Mouse (Mus musculus): ENCODE measurements around the gene Csnk1g1. TPM values are rescaled to one million over a fixed set of nuclear protein-coding genes. Genes with fewer than 3 reads are reported as not detected.

Gene Csnk1g1
- polyA plus RNA-seq, 1 experiment: 12.4 TPM

- Histone ChIP-seq H3K36me3 (ENCODE audit: control insufficient read depth, insufficient read depth, low read length) (peaks cover 20% of the 10 kb centered on the region), H3K27me3 (ENCODE audit: control insufficient read depth, insufficient read depth, low read length) (no peaks in the 10 kb centered on the region), H3K4me3 (ENCODE audit: control insufficient read depth, insufficient read depth, low read length) (no peak overlapping the region), H3K27ac (ENCODE audit: control insufficient read depth, insufficient read depth, low read length) (no peak overlapping the region), H3K4me1 (replicated peaks; ENCODE audit: control insufficient read depth, insufficient read depth, low read length) (peaks cover 2% of the 10 kb centered on the region; the same call in 1 of the 2 replicates)
- TF ChIP-seq POLR2A (IDR thresholded peaks at IDR 0.05; ENCODE audit: control insufficient read depth, extremely low read depth, insufficient read depth, low read length, poor library complexity) (no peak), CTCF (IDR thresholded peaks at IDR 0.05; ENCODE audit: borderline replicate concordance, control insufficient read depth, extremely low read depth, insufficient read depth, low read length, poor library complexity) (no peak)
- DNase-seq: no peak
- 61% methylated on average over 4 of the region's 4 CpGs for WGBS
Observed at GRCm38 (mm10) chr9:66060986-66061385, 152.3 kb downstream of the Csnk1g1 start.

GRCm38 (mm10) chr9:66061656-66062055, 152.9 kb downstream of the Csnk1g1 start:
- TF ChIP-seq POLR2A (IDR thresholded peaks at IDR 0.05; ENCODE audit: control insufficient read depth, extremely low read depth, insufficient read depth, low read length, poor library complexity) (no peak), CTCF (IDR thresholded peaks at IDR 0.05; ENCODE audit: borderline replicate concordance, control insufficient read depth, extremely low read depth, insufficient read depth, low read length, poor library complexity) (no peak)
- no peak overlapping the region for H3K27ac ChIP-seq (ENCODE audit: control insufficient read depth, insufficient read depth, low read length)
- H3K4me3 ChIP-seq (ENCODE audit: control insufficient read depth, insufficient read depth, low read length): no peak overlapping the region
- no peaks in the 10 kb centered on the region for H3K27me3 ChIP-seq (ENCODE audit: control insufficient read depth, insufficient read depth, low read length)
- H3K36me3 ChIP-seq (ENCODE audit: control insufficient read depth, insufficient read depth, low read length): peaks cover 23% of the 10 kb centered on the region
- peaks cover 2% of the 10 kb centered on the region; the same call in 1 of the 2 replicates for H3K4me1 ChIP-seq (replicated peaks; ENCODE audit: control insufficient read depth, insufficient read depth, low read length)
- WGBS: 98% methylated on average over 3 of the region's 3 CpGs
- no peak for DNase-seq

- H3K27ac ChIP-seq (ENCODE audit: control insufficient read depth, insufficient read depth, low read length): no peak overlapping the region
- H3K4me3 ChIP-seq (ENCODE audit: control insufficient read depth, insufficient read depth, low read length): no peak overlapping the region
- 94% methylated on average over 3 of the region's 3 CpGs for WGBS
- no peaks in the 10 kb centered on the region; the same call in 1 of the 2 replicates for H3K27me3 ChIP-seq (ENCODE audit: control insufficient read depth, insufficient read depth, low read length)
- TF ChIP-seq POLR2A (IDR thresholded peaks at IDR 0.05; ENCODE audit: control insufficient read depth, extremely low read depth, insufficient read depth, low read length, poor library complexity) (no peak), CTCF (IDR thresholded peaks at IDR 0.05; ENCODE audit: borderline replicate concordance, control insufficient read depth, extremely low read depth, insufficient read depth, low read length, poor library complexity) (no peak)
- no peak for DNase-seq
- H3K4me1 ChIP-seq (replicated peaks; ENCODE audit: control insufficient read depth, insufficient read depth, low read length): peaks cover 2% of the 10 kb centered on the region; the same call in 1 of the 2 replicates
- peaks cover 23% of the 10 kb centered on the region for H3K36me3 ChIP-seq (ENCODE audit: control insufficient read depth, insufficient read depth, low read length)
Observed at GRCm38 (mm10) chr9:66063446-66063845, 154.7 kb downstream of the Csnk1g1 start.

GRCm38 (mm10) chr9:66064316-66064715, 155.6 kb downstream of the Csnk1g1 start:
- H3K4me3 ChIP-seq (ENCODE audit: control insufficient read depth, insufficient read depth, low read length): no peak overlapping the region
- TF ChIP-seq CTCF (IDR thresholded peaks at IDR 0.05; ENCODE audit: borderline replicate concordance, control insufficient read depth, extremely low read depth, insufficient read depth, low read length, poor library complexity): no peak
- TF ChIP-seq POLR2A (IDR thresholded peaks at IDR 0.05; ENCODE audit: control insufficient read depth, extremely low read depth, insufficient read depth, low read length, poor library complexity): no peak
- H3K27me3 ChIP-seq (ENCODE audit: control insufficient read depth, insufficient read depth, low read length): peaks cover 8% of the 10 kb centered on the region; the same call in 1 of the 2 replicates
- no peak overlapping the region for H3K27ac ChIP-seq (ENCODE audit: control insufficient read depth, insufficient read depth, low read length)
- no peak for DNase-seq
- H3K4me1 ChIP-seq (replicated peaks; ENCODE audit: control insufficient read depth, insufficient read depth, low read length): peaks cover 7% of the 10 kb centered on the region
- peaks cover 23% of the 10 kb centered on the region for H3K36me3 ChIP-seq (ENCODE audit: control insufficient read depth, insufficient read depth, low read length)
- WGBS: 98% methylated on average over 11 of the region's 11 CpGs

GRCm38 (mm10) chr9:66066791-66067190, 158.1 kb downstream of the Csnk1g1 start:
- H3K27me3 ChIP-seq (ENCODE audit: control insufficient read depth, insufficient read depth, low read length): peaks cover 18% of the 10 kb centered on the region
- H3K36me3 ChIP-seq (ENCODE audit: control insufficient read depth, insufficient read depth, low read length): peaks cover 23% of the 10 kb centered on the region
- H3K27ac ChIP-seq (ENCODE audit: control insufficient read depth, insufficient read depth, low read length): no peak overlapping the region
- 97% methylated on average over 3 of the region's 3 CpGs for WGBS
- peaks cover 10% of the 10 kb centered on the region for H3K4me1 ChIP-seq (replicated peaks; ENCODE audit: control insufficient read depth, insufficient read depth, low read length)
- no peak for DNase-seq
- TF ChIP-seq CTCF (IDR thresholded peaks at IDR 0.05; ENCODE audit: borderline replicate concordance, control insufficient read depth, extremely low read depth, insufficient read depth, low read length, poor library complexity) (no peak), POLR2A (IDR thresholded peaks at IDR 0.05; ENCODE audit: control insufficient read depth, extremely low read depth, insufficient read depth, low read length, poor library complexity) (no peak)
- no peak overlapping the region for H3K4me3 ChIP-seq (ENCODE audit: control insufficient read depth, insufficient read depth, low read length)

- Histone ChIP-seq H3K4me1 (replicated peaks; ENCODE audit: control insufficient read depth, insufficient read depth, low read length) (peaks cover 10% of the 10 kb centered on the region), H3K27ac (ENCODE audit: control insufficient read depth, insufficient read depth, low read length) (no peak overlapping the region), H3K27me3 (ENCODE audit: control insufficient read depth, insufficient read depth, low read length) (peaks cover 18% of the 10 kb centered on the region), H3K36me3 (ENCODE audit: control insufficient read depth, insufficient read depth, low read length) (peaks cover 23% of the 10 kb centered on the region), H3K4me3 (ENCODE audit: control insufficient read depth, insufficient read depth, low read length) (no peak overlapping the region)
- DNase-seq: no peak
- TF ChIP-seq CTCF (IDR thresholded peaks at IDR 0.05; ENCODE audit: borderline replicate concordance, control insufficient read depth, extremely low read depth, insufficient read depth, low read length, poor library complexity) (no peak), POLR2A (IDR thresholded peaks at IDR 0.05; ENCODE audit: control insufficient read depth, extremely low read depth, insufficient read depth, low read length, poor library complexity) (no peak)
- WGBS: 95% methylated on average over 5 of the region's 5 CpGs
Observed at GRCm38 (mm10) chr9:66067542-66067941, 158.8 kb downstream of the Csnk1g1 start.

GRCm38 (mm10) chr9:66068056-66068455, 159.3 kb downstream of the Csnk1g1 start:
- Histone ChIP-seq H3K4me1 (replicated peaks; ENCODE audit: control insufficient read depth, insufficient read depth, low read length) (peaks cover 10% of the 10 kb centered on the region), H3K27ac (ENCODE audit: control insufficient read depth, insufficient read depth, low read length) (no peak overlapping the region), H3K27me3 (ENCODE audit: control insufficient read depth, insufficient read depth, low read length) (peaks cover 18% of the 10 kb centered on the region), H3K36me3 (ENCODE audit: control insufficient read depth, insufficient read depth, low read length) (peaks cover 20% of the 10 kb centered on the region), H3K4me3 (ENCODE audit: control insufficient read depth, insufficient read depth, low read length) (no peak overlapping the region)
- 91% methylated on average over 4 of the region's 4 CpGs for WGBS
- TF ChIP-seq CTCF (IDR thresholded peaks at IDR 0.05; ENCODE audit: borderline replicate concordance, control insufficient read depth, extremely low read depth, insufficient read depth, low read length, poor library complexity) (no peak), POLR2A (IDR thresholded peaks at IDR 0.05; ENCODE audit: control insufficient read depth, extremely low read depth, insufficient read depth, low read length, poor library complexity) (no peak)
- DNase-seq: no peak
